Mouse (Mus musculus) bone marrow macrophage, adult 2 months (primary cell): Measurements from ENCODE around the gene Gtf3c5. TPM values are rescaled to one million over a fixed set of nuclear protein-coding genes. Genes with fewer than 3 reads are reported as not detected.

Experiments
- H3K27ac ChIP-seq: 2 replicates; pipeline ENCODE4 v1.5.1; 2012; ENCODE audit warnings: low read depth, low read length; ENCODE audit not compliant: insufficient read depth
- H3K4me1 ChIP-seq: 2 replicates; pipeline ENCODE4 v1.6.1; 2012; ENCODE audit warnings: low read length; ENCODE audit not compliant: control insufficient read depth, insufficient read depth
- H3K4me3 ChIP-seq: 2 replicates; pipeline ENCODE4 v1.5.1; 2012; ENCODE audit warnings: mild to moderate bottlenecking, low read length, moderate library complexity; ENCODE audit not compliant: insufficient read depth
- CTCF ChIP-seq: IDR thresholded peaks from 2 replicates; pipeline ENCODE4 v1.5.1; 2012; ENCODE audit warnings: low read depth, mild to moderate bottlenecking, low read length, moderate library complexity
- POLR2A ChIP-seq: IDR thresholded peaks from 2 replicates; pipeline ENCODE4 v1.6.1; 2012; ENCODE audit warnings: mild to moderate bottlenecking, low read depth, low read length, borderline replicate concordance
- polyA plus RNA-seq: library from polyadenylated mRNA; stranded (reverse); fragments of >200 nt; gene quantifications from 2 replicates; pipeline ENCODE4 v1.2.4, GENCODE M21; 2012; ENCODE audit not compliant: missing spikeins, insufficient read depth, insufficient read length

The Gtf3c5 gene
- polyA plus RNA-seq, 1 experiment: 12.9 TPM

- Histone ChIP-seq H3K4me1 (no peaks in the 10 kb centered on the region), H3K4me3 (no peak overlapping the region), H3K27ac (no peak overlapping the region)
- no peak for TF ChIP-seq CTCF
- TF ChIP-seq POLR2A: no peak
Measured at GRCm38 (mm10) chr2:28576815-28577214, 6.7 kb downstream of the Gtf3c5 start.

- Histone ChIP-seq H3K4me3 (no peak overlapping the region), H3K27ac (no peak overlapping the region), H3K4me1 (no peaks in the 10 kb centered on the region)
- no peak for TF ChIP-seq CTCF
- no peak for TF ChIP-seq POLR2A
Measured at GRCm38 (mm10) chr2:28575341-28575740, 8.2 kb downstream of the Gtf3c5 start.

GRCm38 (mm10) chr2:28569903-28570302, 13.6 kb downstream of the Gtf3c5 start:
- TF ChIP-seq CTCF (no peak), POLR2A (no peak)
- H3K4me3 ChIP-seq: no peak overlapping the region
- no peak overlapping the region for H3K27ac ChIP-seq
- no peaks in the 10 kb centered on the region for H3K4me1 ChIP-seq

- no peak for TF ChIP-seq CTCF
- no peak for TF ChIP-seq POLR2A
- H3K27ac ChIP-seq: no peak overlapping the region
- H3K4me1 ChIP-seq: no peaks in the 10 kb centered on the region
- no peak overlapping the region for H3K4me3 ChIP-seq
Measured at GRCm38 (mm10) chr2:28566545-28566944, 17.0 kb downstream of the Gtf3c5 start.

GRCm38 (mm10) chr2:28564380-28564779, 19.2 kb downstream of the Gtf3c5 start:
- no peak overlapping the region for H3K27ac ChIP-seq
- TF ChIP-seq POLR2A (no peak), CTCF (no peak)
- no peak overlapping the region for H3K4me3 ChIP-seq
- H3K4me1 ChIP-seq: no peaks in the 10 kb centered on the region

- no peaks in the 10 kb centered on the region for H3K4me1 ChIP-seq
- TF ChIP-seq CTCF (no peak), POLR2A (no peak)
- no peak overlapping the region for H3K27ac ChIP-seq
- no peak overlapping the region for H3K4me3 ChIP-seq
Measured at GRCm38 (mm10) chr2:28563830-28564229, 19.7 kb downstream of the Gtf3c5 start.

GRCm38 (mm10) chr2:28563303-28563702, 20.2 kb downstream of the Gtf3c5 start, which contains the start of gene Cel:
Gene Cel, minus strand, starts transcription at chr2:28563403.
- H3K27ac ChIP-seq: no peak within 1 kb of the TSS
- H3K4me1 ChIP-seq: no peaks in the 10 kb centered on the region
- TF ChIP-seq CTCF (no peak), POLR2A (no peak)
- H3K4me3 ChIP-seq: no peak within 1 kb of the TSS

- TF ChIP-seq POLR2A (no peak), CTCF (no peak)
- no peaks in the 10 kb centered on the region for H3K4me1 ChIP-seq
Measured at GRCm38 (mm10) chr2:28557452-28557851, 26.1 kb downstream of the Gtf3c5 start.

GRCm38 (mm10) chr2:28552301-28552700, 31.2 kb downstream of the Gtf3c5 start:
- no peak overlapping the region for H3K27ac ChIP-seq
- TF ChIP-seq CTCF (no peak), POLR2A (no peak)
- H3K4me3 ChIP-seq: no peak overlapping the region
- peaks cover 4% of the 10 kb centered on the region; the same call in 1 of the 2 replicates for H3K4me1 ChIP-seq

More at GRCm38 (mm10) chr2:28557452-28557851, 26.1 kb downstream of the Gtf3c5 start:
- H3K4me3 ChIP-seq: no peak overlapping the region
- no peak overlapping the region for H3K27ac ChIP-seq

- TF ChIP-seq POLR2A (no peak), CTCF (no peak)
- H3K4me3 ChIP-seq: no peak overlapping the region
Measured at GRCm38 (mm10) chr2:28549157-28549556, 34.4 kb downstream of the Gtf3c5 start.

More at GRCm38 (mm10) chr2:28549157-28549556, 34.4 kb downstream of the Gtf3c5 start:
- H3K27ac ChIP-seq: no peak overlapping the region
- H3K4me1 ChIP-seq: peaks cover 23% of the 10 kb centered on the region
